Mouse (Mus musculus) embryo, embryonic 11.5 days (tissue): Measurements from ENCODE around the gene Mtmr12.

ENCODE experiments used
- DNase-seq: peaks from one replicate; pipeline ENCODE4 v3.0.0-alpha.2; 2012; ENCODE audit warnings: low read depth, low spot score

Gene Mtmr12

GRCm38 (mm10) chr15:12320441-12321090, 115.7 kb downstream of the Mtmr12 start:
- no peak for DNase-seq

GRCm38 (mm10) chr15:12321091-12321787, 116.4 kb downstream of the Mtmr12 start, which contains the start of gene Golph3:
Gene Golph3 (plus strand): TSS chr15:12321450.
- peak; percentile 87 for DNase-seq

- DNase-seq, result peak; percentile 20
Observed at GRCm38 (mm10) chr15:12321788-12322621, 117.2 kb downstream of the Mtmr12 start, which contains the start of gene 1810049J17Rik. Gene 1810049J17Rik (minus strand): TSS chr15:12321899.

GRCm38 (mm10) chr15:12322676-12323402, 118.0 kb downstream of the Mtmr12 start:
- no peak for DNase-seq
